Mouse (Mus musculus): ENCODE data around the gene Abcd1.

GRCm38 (mm10) chrX:73718271-73718670, 1.9 kb downstream of the Abcd1 start:
- TF ChIP-seq POLR2A (IDR thresholded peaks at IDR 0.05; ENCODE audit: insufficient read depth, low read depth, low read length) (no peak), CTCF (IDR thresholded peaks at IDR 0.05) (no peak)
